Mouse (Mus musculus): Measurements from ENCODE around the gene Focad. TPM values are rescaled to one million over a fixed set of nuclear protein-coding genes. Genes with fewer than 3 reads are reported as not detected.

The Focad gene
- total RNA-seq, 2 experiments from 2014 or later = 45.8 to 57.9 TPM

- intact Hi-C loops (cut with DNase I) = no loop called here
- DNase-seq (ENCODE audit: low spot score in 2 of 2) = no peak
Observed at GRCm38 (mm10) chr4:88138366-88138917, 44.0 kb downstream of the Focad start.

GRCm38 (mm10) chr4:88149462-88149861 lies 55.0 kb downstream of the Focad start:
- intact Hi-C loops (cut with DNase I) = no loop called here
- no peak for DNase-seq (ENCODE audit: low spot score in 2 of 2)

- DNase-seq (ENCODE audit: low spot score in 2 of 2) = no peak
- intact Hi-C loops (cut with DNase I) = loop anchor here (10.0 kb wide), 1 partner anchor 121 kb away; the partner anchor contains the start of gene Mllt3
Observed at GRCm38 (mm10) chr4:88155490-88156160, 61.2 kb downstream of the Focad start.

GRCm38 (mm10) chr4:88156961-88157360 lies 62.5 kb downstream of the Focad start:
- no peak for DNase-seq (ENCODE audit: low spot score in 2 of 2)
- intact Hi-C loops (cut with DNase I) = loop anchor here (10.0 kb wide), 1 partner anchor 122 kb away; the partner anchor contains the start of gene Mllt3

GRCm38 (mm10) chr4:88157644-88158043 lies 63.2 kb downstream of the Focad start:
- DNase-seq (ENCODE audit: low spot score in 2 of 2) = peak in 1 of 2 experiments; percentile 49
- intact Hi-C loops (cut with DNase I) = loop anchor here (10.0 kb wide), 1 partner anchor 123 kb away; the partner anchor contains the start of gene Mllt3

- intact Hi-C loops (cut with DNase I) = loop anchor here (10.0 kb wide), 1 partner anchor 124 kb away; the partner anchor contains the start of gene Mllt3
- DNase-seq (ENCODE audit: low spot score in 2 of 2) = no peak
Observed at GRCm38 (mm10) chr4:88159256-88159655, 64.8 kb downstream of the Focad start.

GRCm38 (mm10) chr4:88159700-88160099 lies 65.3 kb downstream of the Focad start:
- intact Hi-C loops (cut with DNase I) = loop anchor here (10.0 kb wide), 1 partner anchor 125 kb away; the partner anchor contains the start of gene Mllt3
- peak in 1 of 2 experiments; percentile 37 for DNase-seq (ENCODE audit: low spot score in 2 of 2)

GRCm38 (mm10) chr4:88163511-88164247 lies 69.2 kb downstream of the Focad start:
- intact Hi-C loops (cut with DNase I) = no loop called here
- DNase-seq (ENCODE audit: low spot score in 2 of 2) = no peak

GRCm38 (mm10) chr4:88167008-88167862 lies 72.8 kb downstream of the Focad start:
- intact Hi-C loops (cut with DNase I) = no loop called here
- no peak for DNase-seq (ENCODE audit: low spot score in 2 of 2)

GRCm38 (mm10) chr4:88175058-88175974 lies 80.9 kb downstream of the Focad start:
- intact Hi-C loops (cut with DNase I) = no loop called here
- no peak for DNase-seq (ENCODE audit: low spot score in 2 of 2)

GRCm38 (mm10) chr4:88179296-88179695 lies 84.9 kb downstream of the Focad start:
- no peak for DNase-seq (ENCODE audit: low spot score in 2 of 2)
- intact Hi-C loops (cut with DNase I) = no loop called here

GRCm38 (mm10) chr4:88184293-88184692 lies 89.9 kb downstream of the Focad start:
- intact Hi-C loops (cut with DNase I) = loop anchor here (10.0 kb wide), 1 partner anchor 149 kb away; the partner anchor contains the start of gene Mllt3
- DNase-seq (ENCODE audit: low spot score in 2 of 2) = no peak

GRCm38 (mm10) chr4:88185872-88186426 lies 91.5 kb downstream of the Focad start:
- no peak for DNase-seq (ENCODE audit: low spot score in 2 of 2)
- intact Hi-C loops (cut with DNase I) = loop anchor here (10.0 kb wide), 1 partner anchor 151 kb away; the partner anchor contains the start of gene Mllt3

- intact Hi-C loops (cut with DNase I) = loop anchor here (10.0 kb wide), 1 partner anchor 153 kb away; the partner anchor contains the start of gene Mllt3
Observed at GRCm38 (mm10) chr4:88187649-88188048, 93.2 kb downstream of the Focad start.

GRCm38 (mm10) chr4:88189495-88189894 lies 95.1 kb downstream of the Focad start:
- no peak for DNase-seq (ENCODE audit: low spot score in 2 of 2)
- intact Hi-C loops (cut with DNase I) = loop anchor here (10.0 kb wide), 1 partner anchor 155 kb away; the partner anchor contains the start of gene Mllt3

More at GRCm38 (mm10) chr4:88187649-88188048, 93.2 kb downstream of the Focad start:
- DNase-seq (ENCODE audit: low spot score in 2 of 2) = no peak

- intact Hi-C loops (cut with DNase I) = loop anchor here (10.0 kb wide), 1 partner anchor 409 kb away; no protein-coding TSS in a partner anchor
Observed at GRCm38 (mm10) chr4:88194256-88194655, 99.8 kb downstream of the Focad start.

GRCm38 (mm10) chr4:88195898-88196495 lies 101.6 kb downstream of the Focad start:
- intact Hi-C loops (cut with DNase I) = loop anchor here (10.0 kb wide), 1 partner anchor 411 kb away; no protein-coding TSS in a partner anchor
- peak; percentile 45 to 75 for DNase-seq (ENCODE audit: low spot score in 2 of 2)

More at GRCm38 (mm10) chr4:88194256-88194655, 99.8 kb downstream of the Focad start:
- DNase-seq (ENCODE audit: low spot score in 2 of 2) = no peak
